Mouse (Mus musculus) heart, embryonic 16.5 days (tissue): Measurements from ENCODE around the gene Cox6a1. TPM values are rescaled to one million over a fixed set of nuclear protein-coding genes. Genes with fewer than 3 reads are reported as not detected.

Experiments used
- ATAC-seq: fragments of 200-750 bp; cut with Nextera tagmentation; replicated peaks from 2 replicates; pipeline ENCODE4 v1.8.0; 2017; ENCODE audit warnings: moderate number of reproducible peaks; ENCODE audit not compliant: insufficient read depth, low FRiP score; ENCODE audit errors: extremely low read depth
- H3K27ac ChIP-seq: fragments of 300-500 bp; sonication (generic); 2 replicates; pipeline ENCODE4 v1.5.1; 2014; ENCODE audit warnings: mild to moderate bottlenecking, low read length, control low read depth, moderate library complexity
- H3K27me3 ChIP-seq: fragments of 300-500 bp; sonication (generic); 2 replicates; pipeline ENCODE4 v1.6.1; 2014; ENCODE audit warnings: low read length, mixed read lengths; ENCODE audit not compliant: control insufficient read depth, insufficient read depth
- H3K36me3 ChIP-seq: fragments of 300-500 bp; sonication (generic); 2 replicates; pipeline ENCODE4 v1.6.1; 2014; ENCODE audit not compliant: control insufficient read depth, insufficient read depth
- H3K4me1 ChIP-seq: fragments of 300-500 bp; sonication (generic); 2 replicates; pipeline ENCODE4 v1.6.1; 2014; ENCODE audit warnings: low read length, mixed read lengths; ENCODE audit not compliant: control insufficient read depth, insufficient read depth
- H3K4me2 ChIP-seq: fragments of 300-500 bp; sonication (generic); 2 replicates; pipeline ENCODE4 v1.6.1; 2014; ENCODE audit warnings: low read depth, mild to moderate bottlenecking, control low read depth, low read length
- H3K4me3 ChIP-seq: fragments of 300-500 bp; sonication (generic); 2 replicates; pipeline ENCODE4 v1.5.1; 2014; ENCODE audit warnings: mild to moderate bottlenecking, control low read depth, low read length
- H3K9ac ChIP-seq: fragments of 300-500 bp; sonication (generic); 2 replicates; pipeline ENCODE4 v1.6.1; 2014; ENCODE audit warnings: low read length, control low read depth
- H3K9me3 ChIP-seq: fragments of 300-500 bp; sonication (generic); replicated peaks from 2 replicates; pipeline ENCODE4 v1.6.1; 2016; ENCODE audit warnings: low read length; ENCODE audit not compliant: control insufficient read depth
- WGBS: fragments of 180-500 bp; shearing (Covaris S2); extraction: QIAGEN DNeasy Blood & Tissue Kit; methylation state at CpG from one replicate; pipeline ENCODE4 v1.1.7; 2014; 5-methylcytosine and 5-hydroxymethylcytosine counted together
- polyA plus RNA-seq: library from polyadenylated mRNA; unstranded; fragments of >200 nt; fragmentation: Nextera tagmentation; extraction: Ambion mirVana; gene quantifications from 2 replicates; pipeline ENCODE4 v1.2.1, GENCODE M21; 2015

Cox6a1 gene
- polyA plus RNA-seq, 1 experiment from 2014 or later = 1,358 TPM

- no peak overlapping the region for H3K27ac ChIP-seq
- no peaks in the 10 kb centered on the region; the same call in 1 of the 2 replicates for H3K9me3 ChIP-seq
- no peaks in the 10 kb centered on the region for H3K36me3 ChIP-seq
- no peak overlapping the region for H3K4me3 ChIP-seq
- H3K9ac ChIP-seq = no peak overlapping the region
- no peaks in the 10 kb centered on the region; the same call in none of the 2 replicates for H3K27me3 ChIP-seq
- no peak overlapping the region for H3K4me2 ChIP-seq
- 61% methylated on average over 2 of the region's 2 CpGs for WGBS
- H3K4me1 ChIP-seq = no peaks in the 10 kb centered on the region; the same call in 1 of the 2 replicates
- ATAC-seq = no peak
Observed at GRCm38 (mm10) chr5:115375436-115375835, 26.7 kb upstream of the Cox6a1 start.

- WGBS = 27% methylated on average over 11 of the region's 11 CpGs
- Histone ChIP-seq H3K9ac (peak overlapping the region; percentile 69), H3K9me3 (no peaks in the 10 kb centered on the region; the same call in 1 of the 2 replicates), H3K4me3 (peak overlapping the region; percentile 37), H3K4me1 (no peaks in the 10 kb centered on the region; the same call in 1 of the 2 replicates), H3K36me3 (no peaks in the 10 kb centered on the region), H3K27ac (no peak overlapping the region), H3K27me3 (no peaks in the 10 kb centered on the region; the same call in none of the 2 replicates), H3K4me2 (peak overlapping the region; percentile 66)
- no peak for ATAC-seq
Observed at GRCm38 (mm10) chr5:115374204-115374820, 25.5 kb upstream of the Cox6a1 start.

GRCm38 (mm10) chr5:115373441-115374203, 24.8 kb upstream of the Cox6a1 start:
- Histone ChIP-seq H3K9me3 (no peaks in the 10 kb centered on the region; the same call in 1 of the 2 replicates), H3K4me1 (no peaks in the 10 kb centered on the region; the same call in 1 of the 2 replicates), H3K4me2 (peak overlapping the region; percentile 66), H3K36me3 (no peaks in the 10 kb centered on the region), H3K9ac (peak overlapping the region; percentile 69), H3K4me3 (peak overlapping the region; percentile 37), H3K27me3 (no peaks in the 10 kb centered on the region; the same call in none of the 2 replicates), H3K27ac (no peak overlapping the region)
- 24% methylated on average over 26 of the region's 26 CpGs for WGBS
- ATAC-seq = no peak

- Histone ChIP-seq H3K4me2 (no peak overlapping the region), H3K9ac (no peak overlapping the region), H3K36me3 (no peaks in the 10 kb centered on the region), H3K9me3 (no peaks in the 10 kb centered on the region; the same call in 1 of the 2 replicates), H3K27me3 (no peaks in the 10 kb centered on the region; the same call in none of the 2 replicates), H3K27ac (no peak overlapping the region), H3K4me3 (no peak overlapping the region), H3K4me1 (no peaks in the 10 kb centered on the region; the same call in 1 of the 2 replicates)
- 42% methylated on average over 9 of the region's 9 CpGs for WGBS
- ATAC-seq = no peak
Observed at GRCm38 (mm10) chr5:115371736-115372135, 23.0 kb upstream of the Cox6a1 start.

- Histone ChIP-seq H3K9me3 (no peaks in the 10 kb centered on the region), H3K4me3 (no peak overlapping the region), H3K36me3 (no peaks in the 10 kb centered on the region), H3K27ac (no peak overlapping the region), H3K27me3 (no peaks in the 10 kb centered on the region), H3K4me1 (no peaks in the 10 kb centered on the region), H3K9ac (no peak overlapping the region), H3K4me2 (no peak overlapping the region)
- WGBS = 74% methylated on average over 4 of the region's 4 CpGs
- ATAC-seq = no peak
Observed at GRCm38 (mm10) chr5:115364782-115365181, 16.0 kb upstream of the Cox6a1 start.

GRCm38 (mm10) chr5:115362819-115363714, 14.3 kb upstream of the Cox6a1 start:
- H3K4me2 ChIP-seq = no peak overlapping the region
- 20% methylated on average over 16 of the region's 19 CpGs for WGBS
- H3K9me3 ChIP-seq = no peaks in the 10 kb centered on the region
- H3K4me3 ChIP-seq = no peak overlapping the region
- ATAC-seq = no peak
- H3K9ac ChIP-seq = no peak overlapping the region
- H3K27ac ChIP-seq = no peak overlapping the region
- no peaks in the 10 kb centered on the region for H3K27me3 ChIP-seq
- H3K36me3 ChIP-seq = no peaks in the 10 kb centered on the region
- H3K4me1 ChIP-seq = no peaks in the 10 kb centered on the region

GRCm38 (mm10) chr5:115362216-115362615, 13.4 kb upstream of the Cox6a1 start:
- Histone ChIP-seq H3K4me2 (no peak overlapping the region), H3K4me1 (no peaks in the 10 kb centered on the region), H3K9ac (no peak overlapping the region), H3K9me3 (no peaks in the 10 kb centered on the region), H3K27me3 (no peaks in the 10 kb centered on the region), H3K4me3 (no peak overlapping the region), H3K27ac (no peak overlapping the region), H3K36me3 (no peaks in the 10 kb centered on the region)
- no peak for ATAC-seq
- WGBS = 31% methylated on average over 7 of the region's 7 CpGs

GRCm38 (mm10) chr5:115359851-115360372, 11.1 kb upstream of the Cox6a1 start:
- Histone ChIP-seq H3K4me3 (no peak overlapping the region), H3K4me1 (no peaks in the 10 kb centered on the region), H3K9ac (no peak overlapping the region), H3K36me3 (no peaks in the 10 kb centered on the region), H3K27me3 (no peaks in the 10 kb centered on the region), H3K4me2 (no peak overlapping the region), H3K9me3 (no peaks in the 10 kb centered on the region), H3K27ac (no peak overlapping the region)
- 62% methylated on average over 5 of the region's 5 CpGs for WGBS
- ATAC-seq = no peak
